Mouse (Mus musculus): ENCODE results near the gene Prima1. TPM values are rescaled to one million over a fixed set of nuclear protein-coding genes. Genes with fewer than 3 reads are reported as not detected.

The Prima1 gene
- 0.33 TPM in 1 of 2 replicates, not detected in the other for polyA plus RNA-seq (2014; fragmentation: Nextera tagmentation; extraction: Ambion mirVana)

DNA sequence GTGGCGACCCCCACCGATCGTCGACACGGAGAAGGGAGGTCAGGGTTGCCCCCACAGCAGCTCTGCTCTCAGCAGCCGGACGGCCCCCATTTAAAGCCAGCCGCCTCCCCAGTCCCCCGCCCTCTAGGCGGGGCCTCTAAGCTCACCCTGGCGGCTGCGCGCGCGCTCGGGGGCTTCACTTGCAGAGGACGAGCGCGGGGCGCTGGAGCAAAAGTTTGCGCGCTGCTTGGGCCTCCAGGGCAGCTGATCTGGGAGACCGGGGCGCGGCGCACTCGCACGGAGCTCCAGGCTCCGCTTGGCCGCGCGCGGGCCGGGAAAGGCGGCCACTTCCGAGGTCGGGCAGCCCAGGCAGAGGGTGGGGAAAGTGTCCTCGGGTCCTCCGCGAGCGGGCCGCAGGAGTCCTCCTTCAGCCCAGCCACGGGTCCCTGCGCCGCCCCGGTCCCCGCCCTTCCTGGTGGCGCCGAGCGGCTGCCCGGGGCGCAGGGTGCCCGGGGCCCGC lies at the start of gene Prima1:
Prima1 (minus strand) TSS at position 68 of the 499 bp plus-strand sequence.
- ATAC-seq (peak; percentile 85), DNase-seq (ENCODE audit: low spot score) (peak; percentile 79)
- Histone ChIP-seq H3K27ac (ENCODE audit: low read depth, low read length) (no peak within 1 kb of the TSS), H3K9me3 (replicated peaks; ENCODE audit: control insufficient read depth, low read length) (no peaks in the 10 kb centered on the region), H3K4me3 (ENCODE audit: low read depth, low read length) (peak within 1 kb of the TSS; percentile 61), H3K27me3 (replicated peaks; ENCODE audit: control insufficient read depth, insufficient read depth, low read length) (peaks cover 17% of the 10 kb centered on the region), H3K36me3 (ENCODE audit: control insufficient read depth, insufficient read depth, low read length) (no peaks in the 10 kb centered on the region), H3K4me1 (ENCODE audit: control insufficient read depth, insufficient read depth, low read length) (no peaks in the 10 kb centered on the region), H3K9ac (ENCODE audit: low read length) (peak within 1 kb of the TSS; percentile 70), H3K4me2 (ENCODE audit: low read length) (peak within 1 kb of the TSS; percentile 93)
- WGBS = under 1% methylated on average over 41 of the region's 54 CpGs

DNA sequence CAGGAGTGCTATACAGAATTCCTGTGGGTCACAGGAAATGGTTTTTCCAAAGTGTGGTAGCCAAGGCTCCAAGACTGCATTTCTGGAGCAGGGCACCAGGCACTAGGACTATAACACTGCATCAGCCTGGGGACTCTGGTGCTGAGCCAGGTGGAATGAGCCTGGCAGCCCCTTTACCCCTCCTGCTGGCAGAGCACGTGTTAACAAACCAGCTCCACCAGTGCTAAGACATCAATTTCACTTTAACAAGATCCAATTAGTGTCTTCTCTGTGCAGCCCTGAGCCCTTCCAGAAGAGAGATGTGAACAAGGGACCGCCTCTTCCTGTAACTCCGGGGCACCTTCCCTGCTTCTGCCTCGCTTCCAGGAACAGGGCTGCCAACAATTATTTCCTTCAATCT lies 45.3 kb upstream of the Prima1 start:
- Histone ChIP-seq H3K9me3 (replicated peaks; ENCODE audit: control insufficient read depth, low read length) (no peaks in the 10 kb centered on the region), H3K4me1 (ENCODE audit: control insufficient read depth, insufficient read depth, low read length) (no peaks in the 10 kb centered on the region), H3K9ac (ENCODE audit: low read length) (no peak overlapping the region), H3K4me3 (ENCODE audit: low read depth, low read length) (no peak overlapping the region), H3K4me2 (ENCODE audit: low read length) (no peak overlapping the region), H3K27ac (ENCODE audit: low read depth, low read length) (no peak overlapping the region), H3K36me3 (ENCODE audit: control insufficient read depth, insufficient read depth, low read length) (no peaks in the 10 kb centered on the region), H3K27me3 (replicated peaks; ENCODE audit: control insufficient read depth, insufficient read depth, low read length) (no peaks in the 10 kb centered on the region)
- 52% methylated on average over 4 of the region's 4 CpGs for WGBS
- ATAC-seq (no peak), DNase-seq (ENCODE audit: low spot score) (no peak)

DNA sequence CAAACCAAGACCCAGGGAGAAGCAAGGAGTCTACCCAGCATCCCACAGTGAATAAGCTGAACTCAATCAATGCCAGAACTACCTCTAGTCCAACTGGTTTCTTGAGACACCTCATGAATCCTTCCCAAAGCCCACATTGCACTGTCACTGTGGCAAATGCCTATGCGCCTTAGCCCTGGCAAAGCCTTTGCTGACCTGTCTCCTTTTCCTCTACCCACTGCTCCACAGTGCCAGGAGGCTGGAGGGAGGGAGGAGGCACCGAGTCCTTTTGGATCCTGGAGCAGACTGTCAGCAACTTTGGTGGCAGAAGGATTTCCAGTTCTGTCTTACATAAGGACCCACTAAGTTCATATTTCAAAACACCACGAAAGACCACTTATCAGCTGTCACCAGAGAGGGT lies 41.5 kb upstream of the Prima1 start:
- 82% methylated on average over 3 of the region's 3 CpGs for WGBS
- ATAC-seq (no peak), DNase-seq (ENCODE audit: low spot score) (no peak)
- no peak overlapping the region for H3K9ac ChIP-seq (ENCODE audit: low read length)
- H3K36me3 ChIP-seq (ENCODE audit: control insufficient read depth, insufficient read depth, low read length) = no peaks in the 10 kb centered on the region
- no peak overlapping the region for H3K27ac ChIP-seq (ENCODE audit: low read depth, low read length)
- no peak overlapping the region for H3K4me3 ChIP-seq (ENCODE audit: low read depth, low read length)
- H3K4me2 ChIP-seq (ENCODE audit: low read length) = no peak overlapping the region
- H3K4me1 ChIP-seq (ENCODE audit: control insufficient read depth, insufficient read depth, low read length) = no peaks in the 10 kb centered on the region
- H3K9me3 ChIP-seq (replicated peaks; ENCODE audit: control insufficient read depth, low read length) = no peaks in the 10 kb centered on the region
- no peaks in the 10 kb centered on the region for H3K27me3 ChIP-seq (replicated peaks; ENCODE audit: control insufficient read depth, insufficient read depth, low read length)

DNA sequence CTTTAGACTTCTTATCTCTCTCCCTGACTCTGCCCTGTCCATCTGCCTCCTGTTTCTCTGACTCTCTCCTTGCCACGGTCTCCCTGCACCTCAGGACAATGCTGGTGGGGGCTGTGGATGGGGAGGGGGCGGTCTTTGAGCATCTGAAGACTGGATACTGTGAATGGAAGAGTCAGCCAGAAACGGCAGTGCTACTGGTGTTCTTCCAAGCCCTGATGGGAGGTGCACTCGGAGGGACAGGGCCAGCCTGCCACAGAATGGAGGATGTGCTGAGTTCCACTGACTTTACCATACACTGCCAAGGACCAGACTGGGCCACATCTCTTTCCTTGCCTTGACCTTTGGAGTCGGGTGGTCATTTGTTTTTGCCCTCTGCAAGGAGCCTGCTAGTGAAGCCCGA lies 41.0 kb upstream of the Prima1 start:
- no peak overlapping the region for H3K27ac ChIP-seq (ENCODE audit: low read depth, low read length)
- DNase-seq (ENCODE audit: low spot score) (no peak), ATAC-seq (no peak)
- H3K4me1 ChIP-seq (ENCODE audit: control insufficient read depth, insufficient read depth, low read length) = no peaks in the 10 kb centered on the region
- no peaks in the 10 kb centered on the region for H3K27me3 ChIP-seq (replicated peaks; ENCODE audit: control insufficient read depth, insufficient read depth, low read length)
- H3K9me3 ChIP-seq (replicated peaks; ENCODE audit: control insufficient read depth, low read length) = 0 out of 2 replicates have a peak, but pooled peaks cover 2% of the 10 kb centered on the region
- no peaks in the 10 kb centered on the region for H3K36me3 ChIP-seq (ENCODE audit: control insufficient read depth, insufficient read depth, low read length)
- no peak overlapping the region for H3K4me3 ChIP-seq (ENCODE audit: low read depth, low read length)
- 72% methylated on average over 6 of the region's 6 CpGs for WGBS
- no peak overlapping the region for H3K9ac ChIP-seq (ENCODE audit: low read length)
- H3K4me2 ChIP-seq (ENCODE audit: low read length) = no peak overlapping the region

DNA sequence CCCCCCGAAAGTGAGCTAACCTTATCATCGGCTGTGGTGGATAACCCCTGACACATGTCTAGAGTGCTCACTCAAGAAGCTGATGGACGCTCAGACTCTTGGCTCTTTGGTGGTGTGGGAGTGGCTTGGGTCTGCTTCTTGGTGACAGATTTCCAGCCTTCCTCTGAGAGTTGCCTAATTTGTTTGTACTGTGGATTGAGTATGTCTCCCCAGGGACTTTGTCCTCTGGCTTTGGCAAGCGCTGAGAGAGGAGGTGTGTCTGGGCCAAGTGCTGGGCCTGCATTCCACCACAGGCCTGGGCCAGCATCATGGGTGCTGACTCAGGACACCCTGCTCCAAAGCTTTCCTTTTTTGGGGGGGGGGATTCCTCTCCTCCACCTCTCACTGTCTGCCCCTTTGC lies 40.0 kb upstream of the Prima1 start:
- no peaks in the 10 kb centered on the region for H3K27me3 ChIP-seq (replicated peaks; ENCODE audit: control insufficient read depth, insufficient read depth, low read length)
- no peak overlapping the region for H3K4me2 ChIP-seq (ENCODE audit: low read length)
- H3K27ac ChIP-seq (ENCODE audit: low read depth, low read length) = no peak overlapping the region
- no peak overlapping the region for H3K4me3 ChIP-seq (ENCODE audit: low read depth, low read length)
- WGBS = 81% methylated on average over 4 of the region's 4 CpGs
- H3K9me3 ChIP-seq (replicated peaks; ENCODE audit: control insufficient read depth, low read length) = 0 out of 2 replicates have a peak, but pooled peaks cover 6% of the 10 kb centered on the region
- no peaks in the 10 kb centered on the region for H3K36me3 ChIP-seq (ENCODE audit: control insufficient read depth, insufficient read depth, low read length)
- no peaks in the 10 kb centered on the region for H3K4me1 ChIP-seq (ENCODE audit: control insufficient read depth, insufficient read depth, low read length)
- no peak overlapping the region for H3K9ac ChIP-seq (ENCODE audit: low read length)
- ATAC-seq (no peak), DNase-seq (ENCODE audit: low spot score) (no peak)

DNA sequence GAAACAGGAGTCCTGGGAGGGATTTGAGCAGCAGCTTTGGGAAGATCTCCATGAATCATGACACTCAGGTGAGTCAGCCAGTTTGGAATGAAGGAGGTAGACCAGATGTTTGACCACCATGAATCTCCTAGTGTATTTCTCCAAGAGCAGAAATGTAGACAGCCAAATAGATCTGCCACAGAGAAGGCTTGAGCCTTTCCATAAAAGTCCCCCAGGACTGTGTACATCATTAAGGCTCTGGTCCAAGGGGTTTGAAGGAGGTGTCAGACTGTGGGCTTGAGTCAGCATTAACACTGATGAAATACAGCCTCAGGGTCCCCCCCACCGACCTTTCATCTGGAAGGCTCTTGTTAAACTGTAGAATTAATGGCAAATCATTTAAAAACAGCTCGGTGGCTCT lies 39.5 kb upstream of the Prima1 start:
- no peak for ATAC-seq

DNA sequence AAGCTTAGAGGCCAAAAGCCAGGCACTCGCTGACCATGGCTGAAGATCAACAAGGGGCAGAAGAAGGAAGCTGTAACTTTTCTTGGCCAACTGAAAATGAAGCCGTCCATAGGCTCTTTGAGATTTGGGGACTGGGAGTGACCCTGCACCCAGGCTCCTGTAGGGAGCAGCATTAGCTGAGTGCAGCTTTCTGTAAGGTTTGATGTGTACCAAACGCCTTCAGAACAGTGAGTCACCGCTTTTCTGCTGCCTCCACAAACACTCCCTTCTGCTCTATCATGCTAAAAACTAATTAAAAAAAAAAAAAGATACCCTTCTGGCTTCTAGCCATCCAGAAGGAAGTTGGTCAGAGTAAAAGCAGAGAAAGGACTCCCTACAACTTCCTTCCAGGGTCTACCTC lies 34.5 kb upstream of the Prima1 start:
- no peak overlapping the region for H3K27ac ChIP-seq (ENCODE audit: low read depth, low read length)

More for the DNA sequence above, 39.5 kb upstream of the Prima1 start:
- Histone ChIP-seq H3K27me3 (replicated peaks; ENCODE audit: control insufficient read depth, insufficient read depth, low read length) (no peaks in the 10 kb centered on the region), H3K4me1 (ENCODE audit: control insufficient read depth, insufficient read depth, low read length) (no peaks in the 10 kb centered on the region), H3K36me3 (ENCODE audit: control insufficient read depth, insufficient read depth, low read length) (no peaks in the 10 kb centered on the region), H3K4me2 (ENCODE audit: low read length) (no peak overlapping the region), H3K4me3 (ENCODE audit: low read depth, low read length) (no peak overlapping the region), H3K27ac (ENCODE audit: low read depth, low read length) (no peak overlapping the region), H3K9me3 (replicated peaks; ENCODE audit: control insufficient read depth, low read length) (0 out of 2 replicates have a peak, but pooled peaks cover 6% of the 10 kb centered on the region), H3K9ac (ENCODE audit: low read length) (no peak overlapping the region)
- WGBS = 74% methylated on average over 2 of the region's 2 CpGs
- DNase-seq (ENCODE audit: low spot score) = no peak

DNA sequence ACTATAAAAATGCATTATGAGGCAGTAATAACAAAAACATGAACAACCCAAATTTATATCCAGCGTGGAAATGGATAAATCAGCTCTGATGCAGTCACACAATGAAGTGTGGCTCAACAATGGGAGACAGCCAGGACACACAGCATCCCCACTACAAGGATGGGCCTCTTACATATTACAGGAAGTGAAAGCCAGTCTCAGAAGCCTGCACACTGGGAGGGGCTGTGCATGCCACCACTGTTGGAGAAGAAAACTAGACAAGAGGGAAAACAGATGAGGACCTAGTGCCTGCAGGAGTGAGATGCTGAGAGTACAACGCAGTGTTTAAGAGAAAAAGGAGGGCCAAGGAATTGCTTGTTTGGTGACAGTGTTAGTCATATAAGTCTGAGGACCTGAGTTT lies 31.8 kb upstream of the Prima1 start:
- Histone ChIP-seq H3K9ac (ENCODE audit: low read length) (no peak overlapping the region), H3K4me1 (ENCODE audit: control insufficient read depth, insufficient read depth, low read length) (no peaks in the 10 kb centered on the region), H3K4me3 (ENCODE audit: low read depth, low read length) (no peak overlapping the region), H3K36me3 (ENCODE audit: control insufficient read depth, insufficient read depth, low read length) (no peaks in the 10 kb centered on the region), H3K27me3 (replicated peaks; ENCODE audit: control insufficient read depth, insufficient read depth, low read length) (no peaks in the 10 kb centered on the region), H3K4me2 (ENCODE audit: low read length) (no peak overlapping the region), H3K27ac (ENCODE audit: low read depth, low read length) (no peak overlapping the region), H3K9me3 (replicated peaks; ENCODE audit: control insufficient read depth, low read length) (0 out of 2 replicates have a peak, but pooled peaks cover 6% of the 10 kb centered on the region)
- WGBS = 94% methylated on average over 2 of the region's 2 CpGs
- ATAC-seq (no peak), DNase-seq (ENCODE audit: low spot score) (no peak)

More for the DNA sequence above, 34.5 kb upstream of the Prima1 start:
- 80% methylated on average over 4 of the region's 4 CpGs for WGBS
- DNase-seq (ENCODE audit: low spot score) = no peak
- Histone ChIP-seq H3K4me3 (ENCODE audit: low read depth, low read length) (no peak overlapping the region), H3K9me3 (replicated peaks; ENCODE audit: control insufficient read depth, low read length) (0 out of 2 replicates have a peak, but pooled peaks cover 6% of the 10 kb centered on the region), H3K36me3 (ENCODE audit: control insufficient read depth, insufficient read depth, low read length) (no peaks in the 10 kb centered on the region), H3K27me3 (replicated peaks; ENCODE audit: control insufficient read depth, insufficient read depth, low read length) (no peaks in the 10 kb centered on the region), H3K4me1 (ENCODE audit: control insufficient read depth, insufficient read depth, low read length) (no peaks in the 10 kb centered on the region), H3K4me2 (ENCODE audit: low read length) (no peak overlapping the region), H3K9ac (ENCODE audit: low read length) (no peak overlapping the region)
- ATAC-seq = no peak

DNA sequence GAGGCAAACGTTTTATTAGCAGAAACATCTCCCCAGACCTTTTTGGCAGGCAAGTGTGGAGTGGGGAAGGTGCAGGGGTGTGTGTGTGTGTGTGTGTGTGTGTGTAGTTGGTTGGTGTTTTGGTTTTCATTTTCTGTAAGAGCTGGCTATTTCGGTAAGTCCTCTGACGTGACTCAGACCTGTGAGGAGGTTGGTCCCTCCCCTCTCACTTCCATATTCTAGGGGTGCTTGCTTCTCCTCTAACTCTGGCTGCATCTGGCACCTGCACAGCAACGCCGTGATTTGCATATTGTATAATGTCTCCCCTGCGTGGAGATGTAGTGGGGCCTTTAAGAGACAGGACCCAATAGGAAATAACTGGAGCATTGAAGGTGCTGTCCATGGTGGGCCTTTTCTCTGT lies 31.1 kb upstream of the Prima1 start:
- no peak overlapping the region for H3K27ac ChIP-seq (ENCODE audit: low read depth, low read length)
- 0 out of 2 replicates have a peak, but pooled peaks cover 5% of the 10 kb centered on the region for H3K9me3 ChIP-seq (replicated peaks; ENCODE audit: control insufficient read depth, low read length)
- no peaks in the 10 kb centered on the region for H3K36me3 ChIP-seq (ENCODE audit: control insufficient read depth, insufficient read depth, low read length)
- H3K4me3 ChIP-seq (ENCODE audit: low read depth, low read length) = no peak overlapping the region
- no peak for DNase-seq (ENCODE audit: low spot score)
- 64% methylated on average over 6 of the region's 6 CpGs for WGBS
- H3K9ac ChIP-seq (ENCODE audit: low read length) = no peak overlapping the region
- no peaks in the 10 kb centered on the region for H3K27me3 ChIP-seq (replicated peaks; ENCODE audit: control insufficient read depth, insufficient read depth, low read length)
- no peak for ATAC-seq
- H3K4me1 ChIP-seq (ENCODE audit: control insufficient read depth, insufficient read depth, low read length) = no peaks in the 10 kb centered on the region
- no peak overlapping the region for H3K4me2 ChIP-seq (ENCODE audit: low read length)
